Mouse (Mus musculus): ENCODE measurements around the gene Pak4.
"Not testable (repeated sequence)": the region's sequence is repeated elsewhere in the genome, so short reads cannot be mapped to it uniquely, and the experiment has no call there.

Pak4 gene

GRCm38 (mm10) chr7:28562951-28563350, 35.0 kb downstream of the Pak4 start:
- in situ Hi-C loops (cut with MboI, MseI) = no loop called here

GRCm38 (mm10) chr7:28562371-28562770, 35.6 kb downstream of the Pak4 start:
- in situ Hi-C loops (cut with MboI, MseI) = no loop called here

GRCm38 (mm10) chr7:28561967-28562366, 36.0 kb downstream of the Pak4 start:
- in situ Hi-C loops (cut with MboI, MseI) = no loop called here

- in situ Hi-C loops (cut with MboI, MseI) = no loop called here
Observed at GRCm38 (mm10) chr7:28560856-28561255, 37.1 kb downstream of the Pak4 start.

GRCm38 (mm10) chr7:28558486-28558885, 39.5 kb downstream of the Pak4 start:
- in situ Hi-C loops (cut with MboI, MseI) = no loop called here

- in situ Hi-C loops (cut with MboI, MseI) = no loop called here
Observed at GRCm38 (mm10) chr7:28557708-28558107, 40.3 kb downstream of the Pak4 start.

GRCm38 (mm10) chr7:28557069-28557468, 40.9 kb downstream of the Pak4 start:
- in situ Hi-C loops (cut with MboI, MseI) = no loop called here

- in situ Hi-C loops (cut with MboI, MseI) = no loop called here
Observed at GRCm38 (mm10) chr7:28555939-28556535, 41.9 kb downstream of the Pak4 start.

- in situ Hi-C loops (cut with MboI, MseI) = no loop called here
Observed at GRCm38 (mm10) chr7:28553076-28553475, 44.9 kb downstream of the Pak4 start.

GRCm38 (mm10) chr7:28547628-28548027, 50.4 kb downstream of the Pak4 start:
- in situ Hi-C loops (cut with MboI, MseI) = no loop called here

GRCm38 (mm10) chr7:28547154-28547553, 50.8 kb downstream of the Pak4 start, which contains the start of gene Nccrp1:
Gene Nccrp1, minus strand, starts transcription at chr7:28547254.
- in situ Hi-C loops (cut with MboI, MseI) = no loop called here

GRCm38 (mm10) chr7:28546649-28547048, 51.3 kb downstream of the Pak4 start:
- in situ Hi-C loops (cut with MboI, MseI) = no loop called here

GRCm38 (mm10) chr7:28545891-28546210, 52.1 kb downstream of the Pak4 start:
- in situ Hi-C loops (cut with MboI, MseI) = no loop called here

GRCm38 (mm10) chr7:28545048-28545890, 52.7 kb downstream of the Pak4 start:
- in situ Hi-C loops (cut with MboI, MseI) = no loop called here

GRCm38 (mm10) chr7:28544051-28544601, 53.9 kb downstream of the Pak4 start:
- in situ Hi-C loops (cut with MboI, MseI) = no loop called here

GRCm38 (mm10) chr7:28540526-28540925, 57.5 kb downstream of the Pak4 start, which contains the start of gene Sycn:
Gene Sycn, plus strand, starts transcription at chr7:28540885.
- in situ Hi-C loops (cut with MboI, MseI) = no loop called here

GRCm38 (mm10) chr7:28538886-28539285, 59.1 kb downstream of the Pak4 start:
- in situ Hi-C loops (cut with MboI, MseI) = not testable (repeated sequence)

GRCm38 (mm10) chr7:28532005-28532404, 66.0 kb downstream of the Pak4 start:
- in situ Hi-C loops (cut with MboI, MseI) = no loop called here

- in situ Hi-C loops (cut with MboI, MseI) = loop anchor here (5.0 kb wide), 1 partner anchor 76 kb away; the partner anchor contains the start of gene Lrfn1
Observed at GRCm38 (mm10) chr7:28527922-28528719, 69.9 kb downstream of the Pak4 start.

- in situ Hi-C loops (cut with MboI, MseI) = not testable (repeated sequence)
Observed at GRCm38 (mm10) chr7:28522536-28522935, 75.4 kb downstream of the Pak4 start, which contains the start of gene Ifnl3. Gene Ifnl3, plus strand, starts transcription at chr7:28522836.

GRCm38 (mm10) chr7:28511441-28511840, 86.5 kb downstream of the Pak4 start:
- in situ Hi-C loops (cut with MboI, MseI) = no loop called here
